Mouse (Mus musculus) layer of hippocampus, postnatal 25 days (tissue): Measurements from ENCODE around the gene Agap1. TPM values are rescaled to one million over a fixed set of nuclear protein-coding genes. Genes with fewer than 3 reads are reported as not detected.
"Not testable (repeated sequence)": the region's sequence is repeated elsewhere in the genome, so short reads cannot be mapped to it uniquely, and the experiment has no call there.

Source experiments
- DNase-seq, 2 experiments: peaks; one replicate each; pipeline ENCODE4 v3.0.0; 2022; ENCODE audit warnings: mixed read lengths in 2 of 2, low spot score in 1 of 2; ENCODE audit errors: extremely low spot score in 1 of 2
- total RNA-seq, 2 experiments: library from RNA; stranded (reverse); gene quantifications; 2 replicates each; pipeline ENCODE4 v1.2.3; 2021

The Agap1 gene
- total RNA-seq, 2 experiments from 2014 or later: 255 to 275 TPM

DNA sequence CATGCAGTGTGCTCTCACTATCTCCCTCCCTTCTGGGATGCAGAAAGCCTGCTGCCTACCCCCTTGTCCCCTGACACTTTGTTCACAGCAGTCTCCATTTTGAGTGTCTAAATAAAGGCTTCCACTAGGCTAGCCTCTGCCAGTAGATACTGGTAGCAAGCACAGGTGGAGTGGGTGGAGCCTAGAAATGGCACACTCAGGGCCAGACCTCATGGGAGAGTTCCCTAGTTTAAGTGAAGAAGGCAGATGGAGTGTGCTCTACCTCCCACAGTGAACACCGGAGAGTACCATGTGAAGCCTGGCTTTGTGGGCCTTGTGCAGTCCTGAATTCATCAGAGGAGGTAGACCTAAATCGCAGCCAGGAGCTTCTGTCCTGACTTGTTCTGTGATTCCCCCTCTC, 46.3 kb downstream of the Agap1 start:
- no peak for DNase-seq

- DNase-seq: no peak
Observed at GRCm38 (mm10) chr1:89501346-89501745, 46.7 kb downstream of the Agap1 start.

- not testable (repeated sequence) for DNase-seq
Observed at GRCm38 (mm10) chr1:89501891-89502290, 47.3 kb downstream of the Agap1 start.

- DNase-seq: no peak
Observed at GRCm38 (mm10) chr1:89509196-89509595, 54.6 kb downstream of the Agap1 start.

DNA sequence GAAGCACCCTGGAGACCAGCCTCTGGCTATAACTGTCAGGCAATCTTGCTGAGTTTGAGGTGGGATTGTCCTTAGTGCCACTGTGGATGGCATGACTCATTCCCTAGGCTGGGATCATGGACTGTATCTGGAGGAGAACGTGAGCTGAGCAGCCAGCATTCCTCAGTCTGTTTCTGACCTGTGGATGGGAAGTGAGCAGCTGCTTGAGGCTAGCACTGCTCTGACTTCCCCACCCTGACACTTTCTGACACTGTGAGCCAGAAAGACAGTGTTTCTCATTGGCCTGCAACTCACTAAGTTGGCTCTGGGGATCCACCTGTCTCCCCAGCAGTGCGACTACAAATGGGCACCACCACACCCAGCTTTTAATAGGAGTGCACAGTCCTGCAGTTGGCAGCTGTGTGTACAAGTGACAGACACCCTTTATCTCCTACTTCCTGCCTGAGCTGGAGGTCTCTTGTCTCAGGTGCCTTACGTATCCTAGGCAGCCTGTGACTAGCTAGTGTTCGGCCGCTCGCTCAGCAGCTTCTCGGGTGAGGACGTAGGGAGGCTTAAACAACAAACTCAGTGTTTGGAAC, 55.2 kb downstream of the Agap1 start:
- no peak for DNase-seq

DNA sequence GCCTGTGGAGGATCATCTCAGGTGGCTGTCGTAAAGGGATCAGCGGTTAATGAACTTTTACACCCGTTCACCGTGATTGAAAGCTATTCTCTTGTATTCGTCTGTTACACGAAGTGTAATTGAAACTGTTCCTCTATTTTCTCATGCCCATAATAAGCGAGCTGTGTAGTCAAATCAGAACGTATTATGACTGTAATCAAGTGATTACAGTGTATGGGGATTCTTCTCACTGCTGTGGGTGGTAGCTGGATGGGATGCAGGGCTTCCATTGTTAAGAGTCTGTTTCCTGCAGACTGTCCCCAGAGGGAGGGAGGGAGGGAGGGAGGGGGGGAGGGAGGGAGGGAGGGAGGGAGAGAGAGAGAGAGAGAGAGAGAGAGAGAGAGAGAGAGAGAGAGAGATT, 56.1 kb downstream of the Agap1 start:
- no peak for DNase-seq

DNA sequence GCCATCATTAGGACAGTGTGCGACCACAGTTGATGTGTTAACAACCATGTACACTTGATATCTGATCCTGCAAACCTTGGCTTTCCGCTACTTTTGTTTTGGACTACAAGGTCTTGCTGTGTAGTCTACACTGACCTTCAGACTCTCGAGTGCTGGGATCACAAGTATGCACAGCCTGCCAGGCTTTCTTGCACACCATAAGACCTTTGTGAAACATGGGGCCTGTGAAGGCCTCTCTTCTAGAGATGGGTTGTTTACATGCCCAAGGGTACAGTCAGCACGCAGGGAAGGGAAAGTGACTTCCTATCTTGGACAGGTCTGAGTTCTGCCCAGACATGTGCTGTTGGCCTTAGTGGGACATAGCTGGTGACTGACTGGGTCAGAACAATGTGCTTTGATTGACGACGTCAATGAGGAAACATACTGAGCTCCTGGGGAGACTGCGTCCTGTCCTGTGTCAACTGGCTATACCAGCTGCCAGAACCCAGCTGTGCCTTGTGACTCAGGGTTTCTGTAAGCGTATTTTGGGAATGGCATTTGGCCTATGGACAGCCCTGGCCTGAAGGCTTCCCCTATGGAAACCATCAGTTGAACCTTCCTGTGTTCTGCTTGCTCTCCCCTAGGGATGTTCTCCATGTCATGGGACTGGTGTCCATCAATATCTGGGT, 59.1 kb downstream of the Agap1 start:
- no peak for DNase-seq

DNA sequence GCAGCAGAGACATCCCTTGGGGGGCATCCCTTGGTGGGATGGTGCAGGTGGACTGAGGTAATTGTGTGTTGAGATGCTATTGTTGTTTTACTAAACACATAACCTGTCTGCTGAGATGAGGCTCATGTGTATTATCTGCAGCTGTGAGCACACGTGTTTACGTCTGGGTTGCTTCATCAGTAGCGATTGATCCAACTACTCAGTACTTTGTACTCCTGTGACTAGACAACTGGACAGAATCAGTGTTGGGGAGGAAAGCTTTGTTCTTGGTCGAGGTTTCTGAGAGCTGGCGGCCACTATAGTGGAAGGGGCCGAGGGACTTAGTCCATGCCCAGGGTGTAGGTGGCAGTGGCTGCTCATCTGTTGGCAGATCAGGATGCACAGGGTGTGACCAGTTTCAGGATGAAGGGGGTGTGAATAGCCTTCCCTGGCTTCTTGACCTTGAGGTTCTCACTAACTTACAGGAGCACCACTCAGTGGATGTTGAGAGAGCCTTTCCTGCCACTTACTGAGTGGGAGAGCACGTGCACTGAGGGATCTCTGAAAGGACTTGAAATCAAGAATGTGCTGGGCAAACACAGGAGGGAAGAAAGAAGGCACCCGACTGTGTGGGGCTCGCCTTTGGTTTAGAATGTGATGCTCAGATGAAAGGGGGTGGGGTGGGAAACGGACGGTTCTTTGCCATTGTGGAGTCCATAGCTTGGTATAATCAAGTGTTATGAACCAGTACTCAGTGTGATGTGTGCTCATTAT, 61.4 kb downstream of the Agap1 start:
- DNase-seq: no peak

GRCm38 (mm10) chr1:89517817-89518216, 63.2 kb downstream of the Agap1 start:
- DNase-seq: no peak

DNA sequence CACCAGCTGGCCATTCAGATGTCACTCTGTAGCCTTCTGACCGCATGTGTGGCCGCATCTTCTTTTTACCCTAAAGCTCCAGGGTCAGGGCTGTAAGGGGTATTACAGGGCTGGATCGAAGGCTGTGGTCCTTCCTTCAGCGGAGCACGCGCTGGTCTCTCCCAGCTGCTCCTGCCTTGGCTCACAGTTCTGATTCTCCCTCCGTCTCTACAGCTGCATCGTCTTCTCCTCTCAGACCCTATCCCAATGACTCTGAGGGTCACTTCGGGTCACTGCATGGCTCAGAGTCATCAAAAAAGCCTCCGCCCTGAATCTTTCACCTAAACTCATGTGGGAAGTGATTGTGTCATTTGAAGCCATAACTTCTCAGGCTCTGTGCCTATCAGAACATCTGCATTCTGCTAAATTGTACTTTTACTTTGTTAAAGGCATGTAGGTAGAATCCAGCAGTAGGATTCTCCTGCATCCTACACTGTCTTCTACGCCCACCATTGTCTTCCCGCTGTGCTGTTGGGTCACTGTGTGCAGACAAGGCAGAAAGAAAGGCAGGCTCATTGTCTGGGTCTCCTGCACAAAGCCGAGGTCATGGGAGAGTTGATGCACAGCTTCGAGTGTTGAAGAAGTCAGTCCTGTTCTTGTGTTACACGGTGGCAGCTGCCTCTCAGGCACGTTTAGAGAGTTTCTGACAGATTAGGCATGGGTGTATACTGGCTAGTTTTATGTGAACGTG, 65.5 kb downstream of the Agap1 start:
- no peak for DNase-seq

DNA sequence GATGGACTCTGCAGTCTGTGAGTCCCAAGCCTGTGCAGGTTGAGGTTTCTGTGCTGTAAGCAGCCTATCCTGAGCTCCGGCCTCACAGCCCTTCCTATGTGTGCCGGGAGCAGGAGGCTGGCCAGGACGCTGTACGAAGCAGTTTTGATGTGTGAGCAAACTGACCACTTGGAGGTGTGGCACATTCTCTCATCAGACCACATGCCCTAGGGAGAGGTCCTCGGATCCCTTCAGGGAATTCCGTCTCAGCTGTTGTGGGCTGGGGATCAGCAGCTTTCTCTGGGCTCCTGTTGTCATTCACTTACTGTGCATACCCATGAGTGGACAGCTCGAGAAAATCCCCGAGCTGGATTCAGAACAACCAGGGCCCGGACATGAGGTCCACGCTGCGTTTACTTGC, 66.8 kb downstream of the Agap1 start:
- no peak for DNase-seq

DNA sequence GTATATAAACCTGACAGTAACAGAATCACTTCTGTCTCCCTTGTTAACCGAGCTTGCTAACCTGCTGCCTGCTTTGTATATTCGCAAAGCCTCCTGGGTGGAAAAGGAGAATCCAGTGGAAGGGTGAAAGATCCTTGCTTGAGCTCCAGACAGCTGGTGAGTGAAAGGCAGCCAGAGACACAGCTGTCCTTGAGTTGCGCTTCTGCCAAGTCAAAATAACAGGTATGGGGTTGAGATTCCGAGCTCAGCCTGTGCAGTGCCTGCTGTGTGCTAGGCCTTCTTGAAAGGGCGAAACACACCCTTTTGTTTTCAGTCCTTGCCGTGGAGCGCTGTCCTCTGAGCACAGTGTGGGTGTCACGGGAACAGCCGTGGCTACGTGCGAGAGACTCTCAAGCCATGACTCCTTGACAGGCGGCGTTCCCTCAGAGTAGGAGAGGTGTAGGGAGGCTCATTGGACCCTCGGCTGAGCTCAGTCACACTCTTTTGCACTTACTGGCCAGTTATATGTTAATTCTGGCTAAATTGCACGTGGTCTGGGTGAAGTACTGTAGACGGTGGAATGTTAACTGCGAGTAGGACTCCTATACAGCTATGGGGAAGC, 67.4 kb downstream of the Agap1 start:
- no peak for DNase-seq

GRCm38 (mm10) chr1:89524369-89524768, 69.8 kb downstream of the Agap1 start:
- peak; percentile 89 to 99 for DNase-seq

DNA sequence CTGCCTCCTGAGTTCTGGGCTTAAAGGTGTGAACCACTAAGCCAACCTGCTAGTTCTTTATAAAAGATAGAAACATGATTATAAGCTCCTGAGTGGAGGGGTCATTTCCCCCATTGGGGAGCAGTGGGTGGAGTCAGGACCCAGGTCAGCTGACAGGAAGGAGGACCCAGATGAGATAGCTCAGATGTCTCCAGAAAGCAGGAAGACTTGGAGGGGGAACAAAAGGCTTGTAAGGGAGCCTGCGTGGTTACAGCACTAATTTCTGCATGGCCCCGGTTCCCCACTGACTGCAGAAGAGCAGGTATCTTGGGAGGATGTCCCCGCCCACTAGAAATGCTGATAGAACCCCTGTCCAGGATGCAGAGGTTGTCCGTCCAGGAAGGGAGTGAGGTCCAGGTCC, 70.4 kb downstream of the Agap1 start:
- DNase-seq: no peak

DNA sequence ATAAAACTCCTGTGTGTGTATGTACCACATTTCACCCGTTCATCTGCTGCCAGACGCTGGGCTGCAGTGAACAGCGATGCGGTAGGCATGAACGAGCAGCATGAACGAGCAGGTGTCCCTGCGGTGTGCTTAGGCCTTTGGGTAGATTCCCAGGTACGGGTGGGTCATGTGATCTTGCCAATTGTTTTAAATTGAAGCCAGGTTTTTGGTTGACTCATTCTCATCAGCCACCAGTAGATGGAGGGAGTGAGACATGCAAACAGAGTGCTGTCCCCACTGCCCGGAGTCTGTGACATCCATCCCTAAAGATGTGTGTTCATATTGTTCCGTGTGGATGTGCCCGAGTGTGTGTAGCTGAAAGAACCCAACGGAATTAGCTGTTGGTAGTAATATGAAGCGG, 71.2 kb downstream of the Agap1 start:
- DNase-seq: peak in 1 of 2 experiments; percentile 45

- no peak for DNase-seq
Observed at GRCm38 (mm10) chr1:89528671-89529276, 74.2 kb downstream of the Agap1 start.

GRCm38 (mm10) chr1:89533702-89534101, 79.1 kb downstream of the Agap1 start:
- no peak for DNase-seq

GRCm38 (mm10) chr1:89535206-89535605, 80.6 kb downstream of the Agap1 start:
- no peak for DNase-seq

DNA sequence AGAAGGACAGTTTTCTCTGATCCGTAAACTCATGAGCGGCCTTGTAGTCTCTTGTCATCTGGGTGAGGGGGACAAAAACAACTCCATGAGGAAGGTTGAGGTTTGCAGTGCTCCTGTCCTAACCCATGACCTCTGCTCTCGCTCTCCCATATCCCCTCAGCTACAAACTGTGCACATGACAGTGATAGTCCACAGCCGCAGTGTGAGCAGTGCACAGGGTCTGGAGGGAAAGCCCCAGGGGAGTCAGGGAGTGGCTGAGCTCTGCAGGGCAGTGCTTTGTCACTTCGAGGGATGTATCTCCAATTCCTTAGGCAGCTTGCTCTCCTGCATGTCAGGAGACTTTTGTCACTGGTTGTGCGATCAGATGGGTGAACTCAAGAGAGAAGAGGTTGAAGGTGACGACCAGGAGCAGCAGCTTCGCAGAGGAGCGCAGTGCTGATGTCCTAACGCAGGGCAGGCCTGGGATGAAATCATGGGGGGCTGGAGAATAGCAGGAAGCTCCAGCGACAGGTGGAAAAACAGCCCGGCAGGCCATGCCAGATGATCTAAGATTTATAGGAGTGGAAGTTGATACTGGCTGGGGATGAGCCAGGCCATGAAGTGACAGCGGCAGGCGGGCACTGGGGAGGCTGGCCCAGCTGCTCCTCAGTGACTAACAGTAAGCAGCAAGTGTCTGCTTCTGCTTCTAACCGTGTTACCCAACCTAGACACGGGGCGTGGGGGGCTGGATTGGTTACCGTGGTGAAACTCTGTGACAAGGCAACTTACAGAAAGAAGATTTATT, 83.7 kb downstream of the Agap1 start:
- DNase-seq: no peak

- DNase-seq: no peak
Observed at GRCm38 (mm10) chr1:89539127-89539526, 84.5 kb downstream of the Agap1 start.
